Mouse (Mus musculus) heart, postnatal 25 days (tissue): Measurements from ENCODE around the gene Acrbp. TPM values are rescaled to one million over a fixed set of nuclear protein-coding genes. Genes with fewer than 3 reads are reported as not detected.
"Not testable (repeated sequence)": the region's sequence is repeated elsewhere in the genome, so short reads cannot be mapped to it uniquely, and the experiment has no call there.

Experiments
- DNase-seq: peaks from one replicate; pipeline ENCODE4 v3.0.0; 2022; ENCODE audit warnings: low spot score
- intact Hi-C: fragments of 180-260 bp; cut with DNase I; formaldehyde crosslinking; loops from one replicate; pipeline ENCODE4 v1.15.1; 2025
- total RNA-seq, 2 experiments: library from RNA; stranded (reverse); gene quantifications; 2 replicates each; pipeline ENCODE4 v1.2.3; 2021

The Acrbp gene
- total RNA-seq, 2 experiments from 2014 or later = 2.5 to 4.1 TPM

GRCm38 (mm10) chr6:125063906-125064305 lies 14.4 kb downstream of the Acrbp start:
- DNase-seq = no peak
- intact Hi-C loops = no loop called here

GRCm38 (mm10) chr6:125065223-125065622 lies 15.7 kb downstream of the Acrbp start:
- intact Hi-C loops, DNase-seq: not testable (repeated sequence)

GRCm38 (mm10) chr6:125067571-125067995 lies 18.1 kb downstream of the Acrbp start, which contains the start of gene Lpar5:
Lpar5 (plus strand) TSS chr6:125067920.
- intact Hi-C loops = no loop called here
- DNase-seq = no peak

GRCm38 (mm10) chr6:125071170-125071895 lies 21.8 kb downstream of the Acrbp start:
- no peak for DNase-seq

GRCm38 (mm10) chr6:125071896-125072279 lies 22.4 kb downstream of the Acrbp start:
- intact Hi-C loops = no loop called here
- no peak for DNase-seq

More at GRCm38 (mm10) chr6:125071170-125071895, 21.8 kb downstream of the Acrbp start:
- intact Hi-C loops = no loop called here

- intact Hi-C loops = no loop called here
- DNase-seq = no peak
Observed at GRCm38 (mm10) chr6:125073825-125074224, 24.3 kb downstream of the Acrbp start.

- intact Hi-C loops = loop anchor here (5.0 to 10.0 kb wide), 3 partner anchors 77 to 234 kb away; partner anchors contain the start of gene Zfp384
Observed at GRCm38 (mm10) chr6:125081394-125081793, 31.9 kb downstream of the Acrbp start.

GRCm38 (mm10) chr6:125081797-125082560 lies 32.5 kb downstream of the Acrbp start:
- DNase-seq = peak; percentile 82
- intact Hi-C loops = loop anchor here (5.0 to 10.0 kb wide), 3 partner anchors 77 to 235 kb away; partner anchors contain the start of gene Zfp384

More at GRCm38 (mm10) chr6:125081394-125081793, 31.9 kb downstream of the Acrbp start:
- DNase-seq = no peak

GRCm38 (mm10) chr6:125082801-125083386 lies 33.4 kb downstream of the Acrbp start:
- DNase-seq = no peak
- intact Hi-C loops = loop anchor here (1.0 to 10.0 kb wide), 4 partner anchors 36 to 236 kb away; partner anchors contain the start of gene Zfp384

- intact Hi-C loops = loop anchor here (1.0 to 10.0 kb wide), 4 partner anchors 80 to 237 kb away; partner anchors contain the start of gene Zfp384
- no peak for DNase-seq
Observed at GRCm38 (mm10) chr6:125084424-125084823, 34.9 kb downstream of the Acrbp start.

GRCm38 (mm10) chr6:125087937-125088336 lies 38.4 kb downstream of the Acrbp start:
- intact Hi-C loops = loop anchor here (10.0 kb wide), 1 partner anchor 83 kb away; the partner anchor contains the start of gene Zfp384
- DNase-seq = no peak

GRCm38 (mm10) chr6:125088561-125089321 lies 39.3 kb downstream of the Acrbp start:
- intact Hi-C loops = loop anchor here (10.0 kb wide), 1 partner anchor 84 kb away; the partner anchor contains the start of gene Zfp384
- DNase-seq = peak; percentile 79

- DNase-seq = peak; percentile 79
- intact Hi-C loops = loop anchor here (10.0 kb wide), 1 partner anchor 85 kb away; the partner anchor contains the start of gene Zfp384
Observed at GRCm38 (mm10) chr6:125089521-125090321, 40.2 kb downstream of the Acrbp start.

GRCm38 (mm10) chr6:125090341-125091085 lies 41.0 kb downstream of the Acrbp start:
- no peak for DNase-seq
- intact Hi-C loops = no loop called here

- intact Hi-C loops = no loop called here
- DNase-seq = no peak
Observed at GRCm38 (mm10) chr6:125092372-125092771, 42.9 kb downstream of the Acrbp start.

- intact Hi-C loops = loop anchor here (5.0 kb wide), 1 partner anchor 37 kb away; the partner anchor contains the start of gene Nop2
- no peak for DNase-seq
Observed at GRCm38 (mm10) chr6:125094843-125095242, 45.4 kb downstream of the Acrbp start.

- DNase-seq = peak; percentile 83
- intact Hi-C loops = loop anchor here (5.0 kb wide), 1 partner anchor 37 kb away; the partner anchor contains the start of gene Nop2
Observed at GRCm38 (mm10) chr6:125095391-125096278, 46.1 kb downstream of the Acrbp start, which contains the start of gene Chd4. Chd4 (plus strand) TSS chr6:125095981.
